Comparison of ENCODE assay signal across 8 mouse cellular contexts in the genomic region with DNA sequence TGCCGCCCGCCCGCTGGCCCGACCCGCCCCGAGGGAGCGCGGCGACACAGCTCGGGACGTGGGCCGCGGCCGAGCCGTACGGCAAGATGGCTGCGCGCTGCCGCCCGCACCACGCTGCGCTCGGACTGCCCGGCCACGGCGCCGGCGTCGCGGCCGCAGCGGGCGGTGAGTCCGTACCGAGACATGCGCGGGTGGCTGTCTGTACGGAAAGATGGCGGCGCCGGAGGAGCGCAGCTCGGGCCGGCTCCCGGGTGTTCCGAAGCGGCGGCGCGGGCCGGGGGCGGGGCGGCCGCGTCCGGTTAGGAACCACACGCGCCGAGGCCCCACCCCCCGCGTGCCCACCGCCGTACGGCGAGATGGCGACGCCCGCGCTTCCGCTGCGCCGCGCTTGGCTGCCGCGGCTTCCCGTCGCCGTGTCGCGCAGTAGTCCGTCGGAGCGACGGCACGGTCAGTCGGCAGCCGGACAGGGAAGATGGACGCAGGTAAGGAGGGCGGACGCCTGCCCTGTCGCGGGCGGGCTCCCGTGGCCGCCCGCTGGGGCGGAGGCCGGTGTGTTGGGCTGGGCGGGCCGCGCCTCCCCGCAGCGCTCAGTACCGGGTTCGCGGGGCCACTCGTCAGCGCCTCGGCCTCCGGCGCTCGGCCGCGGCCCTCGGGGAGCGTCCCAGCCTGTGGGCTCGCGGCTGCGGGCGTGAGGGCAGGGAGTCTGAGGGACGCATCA. TPM values are rescaled to one million over a fixed set of nuclear protein-coding genes. Genes with fewer than 3 reads are reported as not detected.
DNase-seq lines count a peak whose midpoint lies in the region; ATAC-seq lines count a peak whose summit lies in the region.

A gene (minus strand): TSS at position 292 of the 718 bp plus-strand sequence.

- H3K4me1 ChIP-seq in intestine, embryonic 16.5 days (ENCODE audit: control insufficient read depth, insufficient read depth, low read length), result peaks cover 22% of the 10 kb centered on the region

- H3K4me3 ChIP-seq in intestine, embryonic 16.5 days (ENCODE audit: low read length), result peak within 1 kb of the TSS; percentile 95

- peak within 1 kb of the TSS; percentile 85 for H3K27ac ChIP-seq in intestine, embryonic 16.5 days (ENCODE audit: low read length)

- no peaks in the 10 kb centered on the region for H3K9me3 ChIP-seq in intestine, embryonic 16.5 days (ENCODE audit: control insufficient read depth, low read length)

- H3K9ac ChIP-seq in intestine, embryonic 16.5 days (ENCODE audit: low read depth, low read length), result peak within 1 kb of the TSS; percentile 89

- H3K4me2 ChIP-seq in intestine, embryonic 16.5 days (ENCODE audit: low read depth, low read length), result peak within 1 kb of the TSS; percentile 80

- peak; percentile 91 for DNase-seq in adrenal gland, adult 8-10 months
- peak; percentile 87 for DNase-seq in embryo, embryonic 9.5 days (ENCODE audit: extremely low spot score)
- peak; percentile 83 to 92 for DNase-seq in gastrocnemius, postnatal 4 days (ENCODE audit: low spot score in 2 of 2)
- peak; percentile 95 to 97 for DNase-seq in left cerebral cortex, postnatal 25 days (ENCODE audit: low spot score in 2 of 2)
- DNase-seq in mesoderm, embryonic 11.5 days (ENCODE audit: low read depth, low spot score), result peak; percentile 87
- peak; percentile 96 for DNase-seq in right cerebral cortex, postnatal 25 days
- DNase-seq in urinary bladder, postnatal 36 days (ENCODE audit: low spot score in 2 of 2), result peak; percentile 88 to 92

- H3K36me3 ChIP-seq in intestine, embryonic 16.5 days (ENCODE audit: control insufficient read depth, insufficient read depth, low read length), result peaks cover 6% of the 10 kb centered on the region; the same call in 1 of the 2 replicates

- intact Hi-C loops in left cerebral cortex, postnatal 25 days (cut with DNase I), result loop anchor here (1.0 kb wide), 2 partner anchors 49 to 119 kb away; a partner anchor contains a TSS

- WGBS in intestine, embryonic 16.5 days, result under 1% methylated on average over 110 of the region's 121 CpGs

- peak; percentile 93 for ATAC-seq in intestine, embryonic 16.5 days

- no peaks in the 10 kb centered on the region for H3K27me3 ChIP-seq in intestine, embryonic 16.5 days (replicated peaks; ENCODE audit: control insufficient read depth, insufficient read depth, low read length)

RNA-seq across cellular contexts. Expression of the gene that starts here (rescaled TPM):
- 10 to 100 TPM; 45.0 to 54.2 (median 51.8) TPM for total RNA-seq in adrenal gland, adult 8-10 months (2022)
- total RNA-seq in gastrocnemius, postnatal 4 days (2021), result 10 to 100 TPM; 44.2 to 45.4 TPM
- polyA plus RNA-seq in intestine, embryonic 16.5 days (2015; fragmentation: Nextera tagmentation; extraction: Ambion mirVana), result 85.9 and 88.1 TPM in 2 replicates
- 10 to 100 TPM; 39.6 TPM for total RNA-seq in left cerebral cortex, postnatal 25 days (2021)

Comparison
In these comparisons a context has a peak if more than half of its experiments do, and no peak if none do; other contexts are left out.
1. Peak in every context shown above with its lines: DNase-seq, ATAC-seq, H3K4me3 ChIP-seq and H3K27ac ChIP-seq.